Mouse (Mus musculus) megakaryocyte, embryonic 14.5 days (primary cell): ENCODE measurements at regions not wholly inside any gene's neighbourhood (a gene's known extent, or its start where the extent isn't known, plus 50 kb on each side); places are given as distances from the start of the nearest gene placed in this dataset.

Experiments
- FLI1 ChIP-seq: IDR thresholded peaks from 2 replicates; pipeline ENCODE4 v1.6.1; 2012; ENCODE audit warnings: low read length, inconsistent platforms, mixed read lengths
- GATA1 ChIP-seq: IDR thresholded peaks from 3 replicates; pipeline ENCODE4 v1.6.1; 2012; ENCODE audit warnings: mixed read lengths, low read length, inconsistent platforms, borderline replicate concordance

GRCm38 (mm10) chr8:88049091-88049490 lies 69.5 kb upstream of the Cnep1r1 start:
- TF ChIP-seq GATA1 (no peak), FLI1 (no peak)
